Mouse (Mus musculus): ENCODE measurements around the gene Pglyrp1. TPM values are rescaled to one million over a fixed set of nuclear protein-coding genes. Genes with fewer than 3 reads are reported as not detected.
"Not testable (repeated sequence)": the region's sequence is repeated elsewhere in the genome, so short reads cannot be mapped to it uniquely, and the experiment has no call there.

The Pglyrp1 gene
- total RNA-seq (2022), result 10 to 100 TPM; 11.2 to 15.5 (median 13.4) TPM

DNA sequence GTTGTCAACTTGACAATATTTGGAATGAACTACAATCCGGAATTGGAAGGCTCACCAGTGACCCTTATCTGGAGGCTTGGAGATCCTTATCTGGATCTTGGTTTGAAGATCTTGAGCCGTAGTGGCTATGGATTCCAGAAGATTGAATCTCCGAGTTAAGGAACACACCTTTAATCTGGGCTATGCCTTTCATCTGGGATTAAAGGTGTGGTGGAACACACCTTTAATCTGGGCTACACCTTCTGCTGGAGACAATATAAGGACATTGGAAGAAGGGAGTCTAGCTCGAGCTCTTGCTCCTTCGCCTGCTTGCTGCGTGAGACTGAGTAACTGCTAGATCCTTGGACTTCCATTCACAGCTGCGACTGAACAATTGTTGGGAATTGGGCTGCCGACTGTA lies at the start of gene Pglyrp1:
Gene Pglyrp1 (plus strand): TSS at position 301 of the 400 bp plus-strand sequence.
- not testable (repeated sequence) for DNase-seq (ENCODE audit: low spot score in 2 of 2)

DNA sequence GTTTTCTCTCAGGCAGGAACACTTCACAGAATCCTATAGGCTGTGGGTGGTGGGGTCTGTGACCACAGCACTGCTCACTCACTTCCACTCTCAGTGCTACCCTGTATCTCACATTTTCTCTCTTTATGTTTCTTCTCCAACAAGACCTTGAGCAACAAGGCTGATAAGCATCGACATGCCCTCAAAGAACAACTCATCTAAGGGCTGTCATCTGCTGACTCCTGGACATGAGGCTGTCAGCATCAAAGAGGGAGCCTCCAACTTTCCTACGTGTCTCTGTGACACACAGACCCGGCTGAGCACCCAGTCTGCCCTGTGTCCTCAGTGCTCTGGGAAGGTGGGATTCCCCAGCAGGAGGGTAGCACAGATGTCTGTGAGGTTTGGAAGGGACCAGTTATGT lies 49.6 kb upstream of the Pglyrp1 start, which contains the start of gene Psg17:
Gene Psg17 (minus strand): TSS at position 101 of the 400 bp plus-strand sequence.
- DNase-seq (ENCODE audit: low spot score in 2 of 2), result no peak

DNA sequence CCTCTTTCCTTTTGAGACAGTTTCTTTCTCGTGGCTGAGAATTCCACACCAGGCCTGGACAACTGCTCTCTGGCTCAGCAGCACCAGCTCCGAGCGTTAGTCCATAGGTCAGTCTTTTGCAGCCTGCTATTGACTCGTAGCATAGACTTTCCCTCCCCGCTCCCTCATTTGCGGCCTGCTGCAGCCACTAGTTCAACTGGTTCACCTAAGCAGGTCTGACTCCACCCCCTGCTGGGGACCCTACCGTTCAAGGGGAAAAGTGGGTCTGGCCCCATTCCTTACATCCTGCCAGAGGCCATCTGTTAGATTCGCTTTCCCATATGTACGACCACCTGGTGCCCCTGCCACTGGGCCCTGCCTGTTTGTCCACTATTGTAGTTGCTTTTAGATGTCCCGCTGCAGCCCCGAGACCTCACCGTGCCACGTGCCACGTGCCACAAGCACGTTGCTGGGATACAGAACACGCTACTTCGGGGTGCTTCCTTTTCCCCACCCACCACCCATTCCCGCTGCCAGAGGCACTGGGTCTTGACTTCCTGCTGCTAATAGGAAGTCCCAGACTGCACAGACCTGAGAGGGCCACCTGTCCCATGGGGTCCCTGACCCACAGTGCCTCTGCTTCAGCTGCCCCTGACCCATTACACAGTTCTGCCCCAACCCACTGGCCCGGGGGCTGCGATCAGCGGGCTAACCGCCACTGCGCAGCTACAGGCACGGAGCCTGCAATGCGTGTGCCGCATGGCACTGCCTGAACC lies 43.2 kb upstream of the Pglyrp1 start:
- DNase-seq (ENCODE audit: low spot score in 2 of 2), result no peak

DNA sequence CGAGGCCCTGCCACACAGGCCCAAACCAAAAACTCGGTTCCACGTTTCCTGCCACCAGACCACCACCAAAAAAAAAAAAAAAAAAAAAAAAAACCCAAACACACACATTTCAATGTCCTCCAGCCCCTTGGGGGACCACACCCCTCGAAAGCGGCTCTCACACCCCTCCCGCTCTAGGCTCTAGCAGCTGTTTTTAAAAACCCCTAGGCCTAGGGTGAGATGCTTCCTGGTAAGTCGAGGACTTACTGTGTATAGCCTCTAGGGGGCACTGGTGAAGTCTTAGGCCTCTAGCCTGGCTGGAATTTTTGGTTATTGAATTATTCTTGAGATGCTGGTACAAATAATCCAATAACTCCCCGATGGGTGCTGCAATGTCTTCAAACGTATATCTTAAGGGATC lies 42.5 kb upstream of the Pglyrp1 start:
- DNase-seq (ENCODE audit: low spot score in 2 of 2), result no peak

DNA sequence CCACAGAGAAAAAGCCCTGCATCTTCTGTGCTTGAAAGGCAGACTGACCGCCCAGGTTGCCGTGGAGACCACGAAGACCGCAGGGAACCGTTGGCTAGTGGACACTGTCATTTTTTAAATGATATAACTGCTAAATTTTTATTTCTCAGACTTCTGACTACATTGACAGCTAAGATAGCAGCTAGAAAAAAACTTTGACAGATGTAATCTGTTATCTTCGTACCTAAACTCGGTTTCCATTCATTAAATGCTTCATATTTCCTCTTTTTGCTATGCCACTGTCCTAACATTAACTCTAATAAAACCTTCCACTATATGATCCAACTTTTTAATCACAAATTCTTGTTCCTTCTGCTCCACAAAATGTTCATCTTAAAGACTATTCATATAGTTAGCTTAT lies 41.6 kb upstream of the Pglyrp1 start:
- no peak for DNase-seq (ENCODE audit: low spot score in 2 of 2)

DNA sequence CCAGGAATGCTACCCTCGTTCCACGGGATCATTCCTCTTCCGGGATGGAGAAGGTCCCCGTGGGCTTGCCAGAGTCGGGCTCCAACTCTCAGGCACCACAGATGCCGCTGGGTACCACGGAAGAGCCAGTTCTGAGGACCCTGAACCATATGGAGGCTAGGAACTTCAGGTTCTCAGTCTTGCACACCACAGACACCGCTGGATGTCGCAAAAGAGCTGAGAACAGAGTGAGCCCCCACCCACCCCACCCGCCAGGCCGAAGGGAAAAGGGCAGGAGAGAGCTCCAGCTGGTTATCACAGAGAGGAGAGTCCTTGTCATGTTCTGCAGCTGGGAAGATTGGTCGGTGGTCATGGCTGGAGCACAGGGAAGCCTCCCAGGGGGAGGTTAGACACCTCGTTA lies 38.8 kb upstream of the Pglyrp1 start:
- DNase-seq (ENCODE audit: low spot score in 2 of 2), result no peak

- DNase-seq (ENCODE audit: low spot score in 2 of 2), result no peak
Observed at GRCm38 (mm10) chr7:18839865-18840264, 31.3 kb upstream of the Pglyrp1 start, which contains the start of gene Mill2. TSS of gene Mill2 (plus strand) at chr7:18839966.

- DNase-seq (ENCODE audit: low spot score in 2 of 2), result no peak
Observed at GRCm38 (mm10) chr7:18840386-18841173, 30.6 kb upstream of the Pglyrp1 start.

- DNase-seq (ENCODE audit: low spot score in 2 of 2), result no peak
Observed at GRCm38 (mm10) chr7:18841174-18841567, 30.0 kb upstream of the Pglyrp1 start.

DNA sequence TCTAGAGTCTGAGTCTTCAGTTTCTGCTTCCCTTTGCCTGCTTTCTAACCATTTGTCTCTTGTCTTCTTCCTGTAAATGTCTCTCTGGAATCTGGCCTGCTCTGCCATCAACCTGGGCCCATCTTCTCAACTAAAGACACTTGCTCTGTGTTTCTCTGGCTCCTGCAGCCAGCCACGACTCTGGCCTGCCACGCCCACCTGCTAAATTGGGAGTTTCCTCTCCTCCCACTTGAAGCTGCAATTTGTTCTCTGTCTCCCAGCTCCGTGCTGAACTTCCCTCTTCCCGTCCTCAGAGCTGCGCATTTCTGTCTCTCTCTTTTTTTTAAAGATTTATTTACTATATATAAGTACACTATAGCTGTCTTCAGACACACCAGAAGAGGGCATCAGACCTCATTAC lies 26.3 kb upstream of the Pglyrp1 start:
- no peak for DNase-seq (ENCODE audit: low spot score in 2 of 2)

GRCm38 (mm10) chr7:18848395-18848794 lies 22.7 kb upstream of the Pglyrp1 start:
- DNase-seq (ENCODE audit: low spot score in 2 of 2), result no peak

DNA sequence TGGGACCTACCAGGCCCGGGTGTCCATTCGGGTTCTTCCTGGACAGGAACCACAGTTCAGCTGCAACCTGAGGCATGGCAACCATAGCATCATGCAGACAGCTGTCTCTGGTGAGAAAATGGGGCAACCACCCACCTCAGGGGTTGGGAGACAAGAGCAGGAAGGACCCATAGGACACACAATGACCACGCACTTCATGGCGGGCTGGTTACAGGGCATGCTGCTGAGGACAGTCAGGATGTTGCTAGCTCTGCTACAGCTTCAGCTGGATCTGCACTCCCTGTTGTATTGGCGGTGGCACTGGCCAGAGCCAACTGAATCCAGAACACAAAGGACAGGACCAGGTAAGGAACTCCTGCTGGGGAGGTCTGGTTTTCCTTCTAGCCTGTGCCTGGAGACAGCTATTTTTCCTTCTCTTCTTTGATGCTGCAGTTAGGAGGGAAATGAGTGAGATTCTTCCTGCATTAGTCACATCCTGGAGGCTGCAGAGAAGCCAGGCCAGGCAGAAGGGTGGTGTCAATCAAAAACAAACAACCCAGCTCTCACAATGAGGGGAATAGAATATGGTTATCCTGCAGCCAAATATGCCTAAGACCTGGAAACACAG lies 12.7 kb upstream of the Pglyrp1 start:
- no peak for DNase-seq (ENCODE audit: low spot score in 2 of 2)

GRCm38 (mm10) chr7:18862801-18863200 lies 8.3 kb upstream of the Pglyrp1 start:
- DNase-seq (ENCODE audit: low spot score in 2 of 2), result no peak

DNA sequence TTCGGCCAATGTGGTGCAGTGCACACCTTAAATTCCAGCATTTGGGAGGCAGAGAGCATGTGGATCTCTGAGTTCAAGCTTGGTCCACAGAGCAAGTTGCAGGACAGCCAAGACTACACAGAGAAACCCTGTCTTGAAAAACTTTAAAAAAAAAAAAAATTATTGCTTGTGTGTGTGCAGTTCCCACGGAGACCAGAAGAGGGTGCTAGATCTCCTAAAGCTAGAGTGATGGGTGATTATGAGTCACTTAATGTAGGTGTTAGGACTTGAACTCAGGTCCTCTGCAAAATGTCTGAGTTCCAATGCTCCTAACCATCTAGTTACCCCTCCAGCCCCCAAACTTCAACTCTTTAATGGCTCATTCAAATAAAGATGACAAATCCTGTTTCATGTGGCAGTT lies 2.6 kb upstream of the Pglyrp1 start:
- DNase-seq (ENCODE audit: low spot score in 2 of 2), result no peak

GRCm38 (mm10) chr7:18872014-18872802 lies 1.1 kb downstream of the Pglyrp1 start:
- DNase-seq (ENCODE audit: low spot score in 2 of 2), result no peak

GRCm38 (mm10) chr7:18872816-18873215 lies 1.7 kb downstream of the Pglyrp1 start:
- DNase-seq (ENCODE audit: low spot score in 2 of 2), result no peak

GRCm38 (mm10) chr7:18873253-18873652 lies 2.1 kb downstream of the Pglyrp1 start:
- peak in 1 of 2 experiments; percentile 66 for DNase-seq (ENCODE audit: low spot score in 2 of 2)

DNA sequence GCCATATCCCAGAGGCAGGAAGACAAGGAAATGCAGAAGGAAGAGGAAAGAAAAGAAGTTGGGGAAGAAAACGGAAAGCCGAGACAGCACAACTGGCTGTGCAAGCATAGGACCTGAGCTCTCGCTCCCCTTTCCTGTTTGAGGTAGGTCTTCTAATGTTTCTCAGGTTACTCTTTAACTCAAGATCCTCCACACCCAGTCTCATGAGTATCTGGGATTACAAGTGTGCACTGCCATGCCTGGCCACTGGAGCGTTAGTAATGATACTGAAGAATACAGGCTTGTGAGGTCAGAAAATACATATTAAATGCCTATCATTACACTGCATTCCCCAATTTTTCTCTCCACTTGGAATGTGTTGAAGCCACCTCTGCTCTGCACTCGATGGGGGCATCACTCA lies 4.2 kb downstream of the Pglyrp1 start:
- DNase-seq (ENCODE audit: low spot score in 2 of 2), result no peak

DNA sequence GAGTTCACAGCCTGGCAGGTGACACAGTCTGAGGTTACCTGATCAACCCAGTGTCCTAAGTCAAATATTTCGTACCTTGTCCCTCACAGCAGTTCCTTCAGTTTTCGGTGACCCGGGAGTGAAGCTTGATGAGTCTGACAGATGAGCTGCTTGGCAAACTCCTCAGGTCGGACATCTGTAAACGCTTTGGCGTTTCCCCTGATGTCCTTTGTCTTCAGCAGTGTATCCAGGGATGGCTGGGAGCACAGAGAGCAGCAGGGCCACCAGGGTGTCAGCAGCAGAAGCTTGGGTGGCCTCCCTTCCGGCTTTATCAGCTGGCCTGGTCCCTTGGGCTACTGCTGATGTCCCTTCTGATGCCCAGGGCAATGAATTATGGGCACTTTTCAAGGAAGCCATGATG lies 7.6 kb downstream of the Pglyrp1 start:
- no peak for DNase-seq (ENCODE audit: low spot score in 2 of 2)

DNA sequence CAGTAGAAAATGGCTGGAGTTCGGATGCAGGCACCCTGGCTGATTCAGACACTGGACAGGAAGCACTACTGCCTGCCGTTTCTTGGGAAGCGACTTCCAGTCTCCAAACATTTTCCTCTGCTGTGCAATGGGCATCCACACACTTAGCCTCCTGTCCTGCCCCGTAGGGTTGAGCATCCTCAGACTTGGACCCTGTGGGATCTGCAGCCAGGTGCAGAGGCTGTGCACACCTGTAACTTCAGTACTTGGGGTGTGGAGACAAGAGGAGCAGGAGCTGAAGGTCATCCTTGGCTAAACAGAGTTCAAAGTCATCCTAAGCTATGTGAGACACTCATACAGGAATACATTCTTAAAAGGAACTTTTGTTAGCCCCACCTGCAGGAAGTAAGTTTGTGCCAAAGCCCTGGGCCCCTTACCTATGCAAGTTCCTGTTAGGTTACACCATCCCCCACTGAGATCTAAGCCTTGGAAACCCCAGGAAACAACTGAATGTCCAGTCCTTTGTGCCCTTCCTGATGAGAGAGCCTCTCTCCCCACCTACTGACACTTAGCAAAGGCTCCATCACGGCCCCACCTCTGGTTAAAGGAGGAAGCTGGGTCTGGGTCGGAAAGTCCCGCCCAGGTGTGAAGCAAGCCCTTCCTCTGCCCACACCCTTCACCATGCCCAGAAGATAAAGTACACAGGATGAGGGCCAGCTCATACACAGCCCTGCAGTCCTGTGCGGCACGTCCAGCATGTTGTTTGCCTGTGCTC lies 13.0 kb downstream of the Pglyrp1 start:
- no peak for DNase-seq (ENCODE audit: low spot score in 2 of 2)

Data from layer of hippocampus, adult 8-10 months (tissue).